Mouse (Mus musculus) testis, postnatal 14 days (tissue): ENCODE data around the gene Vkorc1.

Experiments
- DNase-seq: peaks from one replicate; pipeline ENCODE4 v3.0.0; 2021; ENCODE audit warnings: low spot score

Gene Vkorc1

DNA sequence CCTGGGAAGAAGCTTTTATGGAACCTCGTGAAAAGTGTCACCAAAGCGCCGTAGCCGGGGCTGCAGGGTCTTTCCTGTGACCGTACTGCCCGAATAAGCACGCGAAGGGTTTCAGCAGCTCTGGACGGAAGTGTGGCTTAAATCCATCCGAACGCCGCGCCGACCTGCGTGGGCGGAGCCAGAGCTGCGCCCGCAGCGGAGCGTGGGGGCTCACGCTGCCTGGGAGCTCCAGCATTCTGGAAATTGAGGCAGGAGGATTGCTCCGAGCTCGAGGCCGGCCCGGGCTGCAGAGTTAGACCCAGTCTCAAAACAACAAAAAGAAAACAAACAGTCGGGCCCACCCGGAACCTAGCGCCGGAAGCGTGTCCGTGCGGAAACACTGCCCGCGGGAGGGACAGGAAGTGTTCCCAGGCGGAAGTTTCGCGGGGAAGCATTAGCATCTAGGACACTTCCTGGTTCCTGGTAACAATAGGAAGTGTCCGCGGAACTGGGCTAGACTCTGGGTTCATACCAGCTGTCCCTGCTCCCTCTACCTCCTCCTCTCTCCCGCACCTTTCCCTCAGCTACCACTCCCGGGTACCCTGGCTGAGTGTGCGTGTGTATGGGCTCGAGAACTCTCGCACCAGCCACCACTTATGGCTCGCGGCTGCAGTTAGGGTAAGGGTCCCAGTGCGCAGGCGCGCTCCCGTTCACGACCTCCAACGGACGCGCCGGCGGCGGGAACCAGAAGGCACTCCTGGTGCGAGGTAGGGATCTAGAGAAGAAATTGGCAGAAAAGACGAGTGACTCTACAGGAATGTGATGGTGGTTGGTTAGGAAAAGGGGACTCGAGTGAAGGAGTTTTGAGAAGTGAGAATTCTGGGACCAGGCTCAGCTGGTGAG is 18.7 kb downstream of the Vkorc1 start, which contains the start of gene Zfp668:
Gene Zfp668 (minus strand): TSS at position 362 of the 882 bp plus-strand sequence.
- peak; percentile 92 for DNase-seq

DNA sequence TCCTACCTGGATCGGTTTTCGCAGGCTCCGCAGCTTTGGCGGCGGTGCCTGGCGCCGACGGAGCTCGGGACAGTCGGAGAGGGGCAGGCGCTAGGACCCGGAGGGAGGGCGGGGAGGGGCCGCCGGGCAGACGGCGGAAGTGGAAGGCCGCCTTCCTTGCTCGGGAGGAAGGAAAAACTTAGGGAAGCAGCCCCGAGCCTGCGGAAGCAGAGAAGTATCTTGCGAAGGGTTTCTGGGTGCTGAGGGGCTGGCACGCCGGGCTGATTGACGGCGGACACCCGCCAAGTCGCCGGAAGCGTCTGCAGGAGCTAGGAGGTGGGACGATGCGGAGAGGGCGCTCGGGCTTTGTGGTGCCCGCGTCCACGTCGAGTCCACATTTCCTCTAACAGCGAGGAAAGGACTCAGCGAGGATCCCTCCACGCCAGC is 19.4 kb downstream of the Vkorc1 start, which contains the start of gene Zfp646:
Gene Zfp646 (plus strand): TSS at position 181 of the 426 bp plus-strand sequence.
- DNase-seq, result peak; percentile 82

GRCm38 (mm10) chr7:127875627-127876001 is 19.8 kb downstream of the Vkorc1 start:
- DNase-seq, result peak; percentile 94

- DNase-seq, result no peak
Observed at GRCm38 (mm10) chr7:127874812-127875626, 20.4 kb downstream of the Vkorc1 start.

- no peak for DNase-seq
Observed at GRCm38 (mm10) chr7:127870136-127870821, 25.1 kb downstream of the Vkorc1 start.

GRCm38 (mm10) chr7:127869149-127869810 is 26.1 kb downstream of the Vkorc1 start:
- no peak for DNase-seq

DNA sequence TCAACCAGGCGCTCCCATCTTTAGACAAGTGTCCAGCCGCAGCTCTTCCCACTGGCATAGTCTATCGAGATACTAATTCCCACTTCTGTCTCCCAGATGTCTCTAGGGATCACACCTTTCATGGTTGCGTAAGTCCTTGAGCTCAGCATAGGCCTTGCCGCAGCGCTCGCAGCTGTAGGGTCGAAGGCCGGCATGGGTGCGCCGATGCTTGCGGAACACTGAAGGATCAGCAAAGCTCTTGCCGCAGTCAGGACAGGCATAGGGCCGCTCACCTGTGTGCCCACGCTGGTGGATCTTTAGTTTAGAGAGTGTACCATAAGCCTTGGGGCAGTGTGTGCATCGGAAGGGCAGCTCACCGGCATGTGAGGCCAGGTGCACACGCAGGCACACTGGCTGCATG is 27.8 kb downstream of the Vkorc1 start:
- no peak for DNase-seq

DNA sequence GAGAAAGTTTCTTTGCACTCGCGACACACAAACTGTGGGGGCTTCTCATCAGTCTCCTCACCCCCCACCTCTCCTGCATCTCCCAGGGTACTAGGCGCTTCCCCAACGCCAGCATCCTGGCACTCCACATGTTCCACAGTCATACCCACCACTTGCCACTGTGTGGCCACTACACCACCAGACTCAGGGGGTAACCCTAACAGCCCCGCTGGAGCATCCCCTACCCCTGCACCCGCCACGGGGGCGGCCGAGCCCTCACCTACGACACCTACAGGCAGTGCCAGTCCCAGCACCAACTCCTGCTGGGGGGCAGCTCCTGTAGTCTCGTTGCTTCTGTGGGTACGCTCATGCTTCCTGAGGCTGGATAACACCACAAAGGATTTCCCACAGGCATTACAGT is 29.0 kb downstream of the Vkorc1 start:
- no peak for DNase-seq

DNA sequence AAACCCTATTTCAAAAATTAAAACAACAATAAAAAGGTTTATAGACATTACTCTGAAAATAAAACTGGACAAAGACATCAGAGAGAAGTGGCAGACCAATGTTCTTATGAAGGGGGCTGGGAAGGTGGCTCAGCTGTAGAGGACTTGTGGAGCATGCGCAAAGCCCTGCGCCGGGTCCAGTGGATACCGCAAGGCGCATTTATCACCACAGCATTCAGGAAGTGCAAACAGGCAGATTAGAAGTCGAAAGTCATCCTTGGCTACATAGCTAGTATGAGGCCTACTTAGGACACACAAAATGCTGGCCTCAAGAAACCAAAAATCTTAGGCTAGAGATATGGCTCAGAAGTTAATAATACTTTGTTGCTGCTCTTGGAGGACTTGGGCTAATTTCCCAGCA is 37.2 kb downstream of the Vkorc1 start:
- no peak for DNase-seq

GRCm38 (mm10) chr7:127850906-127851305 is 44.5 kb downstream of the Vkorc1 start:
- DNase-seq, result no peak

- no peak for DNase-seq
Observed at GRCm38 (mm10) chr7:127849973-127850875, 45.2 kb downstream of the Vkorc1 start.
